Mouse (Mus musculus): ENCODE data around the gene Cuedc1. TPM values are rescaled to one million over a fixed set of nuclear protein-coding genes. Genes with fewer than 3 reads are reported as not detected.

Cuedc1 gene
- polyA plus RNA-seq, 1 experiment from 2014 or later: 42.0 TPM

GRCm38 (mm10) chr11:88154500-88154899 is 56.6 kb downstream of the Cuedc1 start:
- Histone ChIP-seq H3K9me3 (no peaks in the 10 kb centered on the region), H3K36me3 (no peaks in the 10 kb centered on the region), H3K4me2 (replicated peaks) (no peak overlapping the region), H3K27me3 (no peaks in the 10 kb centered on the region), H3K4me3 (no peak overlapping the region), H3K27ac (peak overlapping the region; percentile 80), H3K9ac (no peak overlapping the region), H3K4me1 (peaks cover 58% of the 10 kb centered on the region)
- ATAC-seq (ENCODE audit: insufficient number of reproducible peaks, insufficient read depth, low FRiP score, low TSS enrichment): no peak
- WGBS: 61% methylated on average over 8 of the region's 8 CpGs

- no peak for ATAC-seq (ENCODE audit: insufficient number of reproducible peaks, insufficient read depth, low FRiP score, low TSS enrichment)
- Histone ChIP-seq H3K27me3 (no peaks in the 10 kb centered on the region), H3K27ac (peak overlapping the region; percentile 80), H3K4me1 (peaks cover 67% of the 10 kb centered on the region), H3K4me2 (replicated peaks) (no peak overlapping the region), H3K36me3 (no peaks in the 10 kb centered on the region), H3K9ac (no peak overlapping the region), H3K4me3 (no peak overlapping the region), H3K9me3 (no peaks in the 10 kb centered on the region)
- WGBS: 54% methylated on average over 3 of the region's 3 CpGs
Measured at GRCm38 (mm10) chr11:88155451-88155850, 57.6 kb downstream of the Cuedc1 start.

GRCm38 (mm10) chr11:88155998-88156397 is 58.1 kb downstream of the Cuedc1 start:
- no peak for ATAC-seq (ENCODE audit: insufficient number of reproducible peaks, insufficient read depth, low FRiP score, low TSS enrichment)
- H3K9me3 ChIP-seq: no peaks in the 10 kb centered on the region
- H3K4me2 ChIP-seq (replicated peaks): no peak overlapping the region
- H3K4me1 ChIP-seq: peaks cover 73% of the 10 kb centered on the region
- H3K27ac ChIP-seq: peak overlapping the region; percentile 80
- no peaks in the 10 kb centered on the region for H3K36me3 ChIP-seq
- H3K27me3 ChIP-seq: no peaks in the 10 kb centered on the region
- H3K9ac ChIP-seq: no peak overlapping the region
- 52% methylated on average over 8 of the region's 8 CpGs for whole genome bisulfite sequencing
- H3K4me3 ChIP-seq: no peak overlapping the region

DNA sequence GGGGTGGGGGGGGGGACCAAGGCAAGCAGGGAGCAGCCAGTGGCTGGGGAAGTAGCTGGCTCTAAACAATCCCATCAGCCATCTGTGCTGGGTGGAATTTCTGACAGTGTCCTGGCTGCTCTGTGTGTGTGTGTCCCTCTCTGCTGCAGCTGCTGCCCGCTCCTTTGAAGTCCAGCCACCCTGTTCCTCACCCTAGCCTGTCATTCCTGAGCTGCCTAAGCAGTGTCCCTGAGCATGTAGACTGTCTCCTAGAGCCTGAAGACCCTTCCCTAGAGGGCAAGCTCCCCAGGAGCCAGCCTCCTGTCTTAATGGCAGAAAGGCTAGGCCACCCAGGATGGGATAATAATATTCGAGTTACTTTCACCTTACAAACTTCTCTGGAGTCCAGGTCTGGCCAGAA is 58.5 kb downstream of the Cuedc1 start:
- ATAC-seq (ENCODE audit: insufficient number of reproducible peaks, insufficient read depth, low FRiP score, low TSS enrichment): no peak
- H3K36me3 ChIP-seq: no peaks in the 10 kb centered on the region
- WGBS: 46% methylated on average over 2 of the region's 2 CpGs
- no peak overlapping the region for H3K9ac ChIP-seq
- H3K27me3 ChIP-seq: no peaks in the 10 kb centered on the region
- H3K9me3 ChIP-seq: no peaks in the 10 kb centered on the region
- no peak overlapping the region for H3K4me2 ChIP-seq (replicated peaks)
- no peak overlapping the region for H3K4me3 ChIP-seq
- peak overlapping the region; percentile 80; the same call in 1 of the 2 replicates for H3K27ac ChIP-seq
- peaks cover 71% of the 10 kb centered on the region for H3K4me1 ChIP-seq

GRCm38 (mm10) chr11:88158842-88159246 is 61.0 kb downstream of the Cuedc1 start:
- peak overlapping the region; percentile 26; the same call in 1 of the 2 replicates for H3K27ac ChIP-seq
- no peaks in the 10 kb centered on the region for H3K36me3 ChIP-seq
- peaks cover 66% of the 10 kb centered on the region for H3K4me1 ChIP-seq
- no peak overlapping the region for H3K4me2 ChIP-seq (replicated peaks)
- H3K9me3 ChIP-seq: no peaks in the 10 kb centered on the region
- WGBS: 73% methylated on average over 5 of the region's 5 CpGs
- no peak for ATAC-seq (ENCODE audit: insufficient number of reproducible peaks, insufficient read depth, low FRiP score, low TSS enrichment)
- no peak overlapping the region for H3K4me3 ChIP-seq
- H3K27me3 ChIP-seq: no peaks in the 10 kb centered on the region
- H3K9ac ChIP-seq: no peak overlapping the region

DNA sequence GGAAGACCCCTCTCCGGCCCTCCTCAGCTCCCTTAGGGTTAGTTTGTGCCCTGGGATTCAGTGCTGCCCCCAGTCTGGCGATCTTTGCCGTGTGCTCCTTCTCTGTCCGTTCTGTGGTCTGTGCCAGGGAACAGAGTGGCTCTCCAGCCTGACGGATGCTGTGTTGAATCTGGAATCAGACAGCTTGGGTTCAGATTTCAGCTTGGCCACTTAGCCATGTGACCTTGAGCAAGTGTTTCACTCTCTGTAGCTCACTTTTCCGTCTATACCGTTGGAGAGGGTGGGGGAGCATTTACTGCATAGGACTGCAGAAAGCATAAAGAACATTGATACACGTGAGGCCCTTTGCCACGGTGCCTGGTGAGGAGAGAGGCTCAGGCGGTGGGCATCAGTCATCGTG is 61.5 kb downstream of the Cuedc1 start:
- Histone ChIP-seq H3K4me1 (peaks cover 63% of the 10 kb centered on the region), H3K9me3 (no peaks in the 10 kb centered on the region)

GRCm38 (mm10) chr11:88160316-88160715 is 62.5 kb downstream of the Cuedc1 start:
- Histone ChIP-seq H3K36me3 (no peaks in the 10 kb centered on the region), H3K9me3 (no peaks in the 10 kb centered on the region), H3K4me3 (no peak overlapping the region), H3K4me1 (peaks cover 64% of the 10 kb centered on the region), H3K4me2 (replicated peaks) (peak overlapping the region; percentile 68), H3K27ac (peak overlapping the region; percentile 79; the same call in 1 of the 2 replicates), H3K9ac (no peak overlapping the region; the same call in 1 of the 2 replicates), H3K27me3 (no peaks in the 10 kb centered on the region)
- no peak for ATAC-seq (ENCODE audit: insufficient number of reproducible peaks, insufficient read depth, low FRiP score, low TSS enrichment)
- 52% methylated on average over 5 of the region's 5 CpGs for WGBS

More for the DNA sequence above, 61.5 kb downstream of the Cuedc1 start:
- no peak overlapping the region for H3K9ac ChIP-seq
- WGBS: 50% methylated on average over 11 of the region's 11 CpGs
- H3K4me2 ChIP-seq (replicated peaks): no peak overlapping the region
- no peaks in the 10 kb centered on the region for H3K27me3 ChIP-seq
- peak overlapping the region; percentile 26; the same call in 1 of the 2 replicates for H3K27ac ChIP-seq
- H3K4me3 ChIP-seq: no peak overlapping the region
- no peak for ATAC-seq (ENCODE audit: insufficient number of reproducible peaks, insufficient read depth, low FRiP score, low TSS enrichment)
- no peaks in the 10 kb centered on the region for H3K36me3 ChIP-seq

GRCm38 (mm10) chr11:88161051-88161581 is 63.3 kb downstream of the Cuedc1 start:
- Histone ChIP-seq H3K27me3 (no peaks in the 10 kb centered on the region), H3K4me1 (peaks cover 64% of the 10 kb centered on the region), H3K36me3 (no peaks in the 10 kb centered on the region), H3K27ac (peak overlapping the region; percentile 79), H3K9ac (peak overlapping the region; percentile 38), H3K4me3 (peak overlapping the region; percentile 34), H3K4me2 (replicated peaks) (peak overlapping the region; percentile 68), H3K9me3 (no peaks in the 10 kb centered on the region)
- under 1% methylated on average over 16 of the region's 33 CpGs for WGBS
- no peak; the same call in 1 of the 2 replicates for ATAC-seq (ENCODE audit: insufficient number of reproducible peaks, insufficient read depth, low FRiP score, low TSS enrichment)

DNA sequence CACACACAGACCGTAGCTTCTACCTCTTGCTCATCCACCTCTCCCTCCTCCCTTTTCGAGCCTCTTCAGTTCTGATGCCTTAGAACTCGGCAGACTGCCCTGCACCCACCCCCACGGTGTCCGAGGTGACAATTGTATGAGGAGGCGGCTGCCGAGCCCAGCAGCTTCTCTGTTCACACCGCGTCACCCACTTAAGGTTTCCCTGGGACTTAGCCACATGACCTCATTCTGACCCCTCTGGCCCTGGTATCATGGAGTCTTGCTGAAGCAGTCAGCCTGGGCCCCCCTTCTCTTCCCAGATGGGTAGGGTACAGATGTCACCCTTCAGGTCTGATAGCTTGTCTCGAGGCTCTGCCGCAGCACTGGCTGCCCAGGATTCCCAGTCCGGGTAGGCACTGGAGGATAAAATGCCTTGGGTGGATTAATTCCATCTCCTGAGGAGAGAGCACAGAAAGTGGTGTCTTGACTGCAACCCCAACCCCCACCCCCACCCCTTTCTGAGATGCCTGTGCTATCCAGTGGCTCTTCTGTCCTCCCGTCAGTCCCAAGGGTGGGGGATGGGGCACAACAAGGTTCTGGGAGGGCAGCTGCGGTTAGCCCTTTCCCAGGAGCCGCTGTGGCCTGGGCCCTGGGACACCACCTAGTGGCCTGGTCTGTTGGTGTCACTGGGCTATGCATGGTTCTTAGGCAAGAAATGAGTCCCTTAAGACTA is 63.9 kb downstream of the Cuedc1 start:
- peak overlapping the region; percentile 34 for H3K4me3 ChIP-seq
- no peaks in the 10 kb centered on the region for H3K9me3 ChIP-seq
- peak overlapping the region; percentile 79 for H3K27ac ChIP-seq
- peak overlapping the region; percentile 68 for H3K4me2 ChIP-seq (replicated peaks)
- H3K36me3 ChIP-seq: no peaks in the 10 kb centered on the region
- ATAC-seq (ENCODE audit: insufficient number of reproducible peaks, insufficient read depth, low FRiP score, low TSS enrichment): peak; percentile 41; the same call in 1 of the 2 replicates
- peak overlapping the region; percentile 38 for H3K9ac ChIP-seq
- H3K4me1 ChIP-seq: peaks cover 62% of the 10 kb centered on the region
- no peaks in the 10 kb centered on the region for H3K27me3 ChIP-seq
- WGBS: 2% methylated on average over 15 of the region's 15 CpGs

- WGBS: 52% methylated on average over 4 of the region's 4 CpGs
- H3K27me3 ChIP-seq: no peaks in the 10 kb centered on the region
- ATAC-seq (ENCODE audit: insufficient number of reproducible peaks, insufficient read depth, low FRiP score, low TSS enrichment): no peak
- H3K9ac ChIP-seq: no peak overlapping the region
- no peak overlapping the region for H3K4me2 ChIP-seq (replicated peaks)
- peaks cover 59% of the 10 kb centered on the region for H3K4me1 ChIP-seq
- no peak overlapping the region for H3K4me3 ChIP-seq
- no peaks in the 10 kb centered on the region for H3K36me3 ChIP-seq
- H3K27ac ChIP-seq: no peak overlapping the region
- H3K9me3 ChIP-seq: no peaks in the 10 kb centered on the region
Measured at GRCm38 (mm10) chr11:88162740-88163139, 64.9 kb downstream of the Cuedc1 start.

DNA sequence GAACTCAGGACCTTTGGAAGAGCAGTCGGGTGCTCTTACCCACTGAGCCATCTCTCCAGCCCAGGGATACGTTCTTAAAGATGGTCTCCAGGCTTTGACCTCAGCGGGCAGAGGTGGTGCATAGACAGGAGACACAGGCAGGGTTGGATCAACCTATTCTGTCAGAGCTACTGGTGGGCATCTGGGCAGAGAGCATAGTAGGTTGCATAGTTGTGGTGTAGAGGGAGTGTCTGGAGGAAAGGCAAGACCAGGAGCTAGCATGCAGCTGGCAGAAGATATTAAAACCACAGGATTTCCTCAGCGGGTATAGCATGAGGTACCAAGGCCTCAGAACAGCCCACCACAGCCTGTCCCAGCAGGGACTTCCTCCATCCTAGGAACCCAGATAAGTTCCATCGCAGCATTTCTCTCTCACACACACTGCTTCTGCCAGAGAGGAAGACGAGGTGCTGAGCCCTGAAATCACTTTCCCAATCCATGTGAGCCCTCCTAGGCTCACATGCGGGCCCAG is 66.4 kb downstream of the Cuedc1 start:
- H3K36me3 ChIP-seq: no peaks in the 10 kb centered on the region
- H3K4me2 ChIP-seq (replicated peaks): peak overlapping the region; percentile 13; the same call in 1 of the 2 replicates
- peaks cover 51% of the 10 kb centered on the region for H3K4me1 ChIP-seq
- H3K9ac ChIP-seq: 0 out of 2 replicates have a peak overlapping the region, but pooled peaks have one; percentile 25
- peaks cover 6% of the 10 kb centered on the region; the same call in 1 of the 2 replicates for H3K27me3 ChIP-seq
- H3K9me3 ChIP-seq: no peaks in the 10 kb centered on the region
- WGBS: 70% methylated on average over 7 of the region's 7 CpGs
- peak overlapping the region; percentile 85 for H3K27ac ChIP-seq
- no peak overlapping the region for H3K4me3 ChIP-seq
- no peak for ATAC-seq (ENCODE audit: insufficient number of reproducible peaks, insufficient read depth, low FRiP score, low TSS enrichment)
